Mouse (Mus musculus): Measurements from ENCODE around the gene Gm47841.

- no peak for TF ChIP-seq CTCF (IDR thresholded peaks at IDR 0.05; ENCODE audit: low read depth)
- no peak for TF ChIP-seq EP300 (IDR thresholded peaks at IDR 0.05; ENCODE audit: low read depth)
These were observed 40.0 kb downstream of the Gm47841 start for GRCm38 (mm10) chr15:101007236-101007635.
